Mouse (Mus musculus) R1 (cell line): ENCODE results near the gene Smarcal1.

Source experiments
- DNase-seq: peaks from one replicate; pipeline ENCODE4 v3.0.0-alpha.2; 2018; ENCODE audit warnings: low read depth, low spot score

The Smarcal1 gene

GRCm38 (mm10) chr1:72582947-72583731, at the start of gene Smarcal1:
Smarcal1 (plus strand) TSS chr1:72583251.
- peak; percentile 99 for DNase-seq

DNA sequence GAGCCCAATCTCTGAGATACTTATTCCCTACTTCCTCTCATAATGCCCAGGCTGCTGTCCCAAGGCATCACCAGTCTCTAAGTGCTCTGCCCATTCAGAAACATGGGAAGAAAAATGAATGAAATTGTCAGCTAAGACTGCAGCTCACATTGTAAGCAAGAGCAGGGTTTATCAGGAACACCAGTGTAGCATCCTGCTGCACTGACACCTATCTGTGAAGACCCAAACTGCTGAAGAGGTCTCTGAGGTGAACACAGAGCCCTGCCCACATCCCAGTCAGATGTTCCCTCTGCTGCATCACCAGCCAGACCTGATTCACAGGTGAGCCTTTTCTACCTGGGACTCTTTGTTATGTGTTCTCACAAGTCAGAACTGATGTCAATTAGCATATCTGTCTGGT, 49.6 kb upstream of the Smarcal1 start:
- no peak for DNase-seq

GRCm38 (mm10) chr1:72535725-72536571, 47.1 kb upstream of the Smarcal1 start:
- peak; percentile 15 for DNase-seq

GRCm38 (mm10) chr1:72536611-72537351, 46.3 kb upstream of the Smarcal1 start, which contains the start of gene March4:
March4 (minus strand) TSS chr1:72536930.
- DNase-seq: peak; percentile 72

GRCm38 (mm10) chr1:72538266-72538665, 44.8 kb upstream of the Smarcal1 start:
- DNase-seq: no peak

DNA sequence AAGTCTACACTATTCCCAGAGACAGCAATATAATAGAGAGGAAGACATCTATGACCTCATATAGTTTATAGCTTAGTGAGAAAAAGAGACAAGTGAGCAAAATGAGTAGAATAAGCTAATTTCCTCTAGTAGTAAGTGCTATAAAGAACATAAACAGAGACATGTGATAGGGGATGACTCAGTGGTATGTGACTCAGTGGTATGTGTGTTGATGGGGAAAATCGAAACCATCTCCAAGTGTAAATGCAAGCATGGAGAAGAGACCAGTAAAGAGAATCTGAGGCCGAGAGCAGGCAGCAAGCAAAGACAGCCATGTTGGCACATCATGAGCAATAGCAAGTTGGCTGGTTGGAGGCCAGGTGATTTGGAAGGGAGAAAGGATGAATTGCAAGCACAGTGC, 32.7 kb upstream of the Smarcal1 start:
- DNase-seq: no peak

GRCm38 (mm10) chr1:72556471-72556870, 26.6 kb upstream of the Smarcal1 start:
- DNase-seq: no peak

GRCm38 (mm10) chr1:72558625-72559024, 24.4 kb upstream of the Smarcal1 start:
- DNase-seq: no peak

DNA sequence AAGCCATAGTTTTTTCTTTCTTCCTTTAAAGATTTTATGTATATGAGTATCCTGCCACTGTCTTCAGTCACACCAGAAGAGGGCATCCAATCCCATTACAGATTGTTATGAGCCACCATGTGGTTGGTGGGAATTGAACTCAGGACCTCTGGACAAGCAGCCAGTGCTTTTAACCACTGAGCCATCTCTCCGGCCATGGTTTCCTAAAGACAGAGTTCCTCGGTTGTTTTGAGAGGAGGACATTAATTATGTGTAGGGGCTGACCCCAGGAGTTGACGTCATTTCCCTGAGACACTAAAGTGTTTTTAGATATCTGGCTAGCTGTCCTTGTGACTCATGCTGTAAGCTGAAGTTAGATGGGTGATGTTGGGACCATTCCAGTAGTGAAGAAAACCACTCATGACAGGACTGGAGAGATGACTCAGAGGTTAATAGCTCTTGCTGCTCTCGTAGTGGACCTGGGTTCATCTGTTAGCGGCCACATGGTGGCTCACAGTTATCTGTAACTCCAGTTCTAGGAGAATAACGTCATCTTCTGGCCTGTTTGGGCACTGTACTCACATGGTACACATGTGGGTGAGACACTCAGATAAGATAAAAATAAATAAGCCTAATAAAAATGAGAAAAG, 18.6 kb upstream of the Smarcal1 start:
- no peak for DNase-seq

- peak; percentile 57 for DNase-seq
Measured at GRCm38 (mm10) chr1:72567056-72567455, 16.0 kb upstream of the Smarcal1 start.

- DNase-seq: no peak
Measured at GRCm38 (mm10) chr1:72568725-72569124, 14.3 kb upstream of the Smarcal1 start.

DNA sequence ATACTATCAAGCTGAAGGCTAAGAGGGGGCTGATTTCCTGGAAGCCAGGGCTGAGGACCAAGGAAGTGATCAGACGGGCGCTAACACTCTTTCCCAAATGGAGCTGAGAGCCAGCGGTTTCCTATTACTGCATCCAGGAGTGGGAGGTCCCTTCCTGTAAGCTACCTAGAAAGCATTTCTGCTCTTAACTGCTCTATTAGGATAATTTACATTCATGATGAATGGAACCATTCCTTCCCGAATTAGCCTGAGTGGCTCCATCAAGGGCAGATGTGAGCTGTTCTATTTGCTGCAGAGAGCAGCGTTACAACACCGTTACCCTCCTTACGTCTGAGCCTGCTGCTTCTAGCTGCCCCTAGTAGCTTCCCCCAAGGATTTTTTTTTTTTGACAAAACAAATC, 9.0 kb upstream of the Smarcal1 start:
- no peak for DNase-seq

DNA sequence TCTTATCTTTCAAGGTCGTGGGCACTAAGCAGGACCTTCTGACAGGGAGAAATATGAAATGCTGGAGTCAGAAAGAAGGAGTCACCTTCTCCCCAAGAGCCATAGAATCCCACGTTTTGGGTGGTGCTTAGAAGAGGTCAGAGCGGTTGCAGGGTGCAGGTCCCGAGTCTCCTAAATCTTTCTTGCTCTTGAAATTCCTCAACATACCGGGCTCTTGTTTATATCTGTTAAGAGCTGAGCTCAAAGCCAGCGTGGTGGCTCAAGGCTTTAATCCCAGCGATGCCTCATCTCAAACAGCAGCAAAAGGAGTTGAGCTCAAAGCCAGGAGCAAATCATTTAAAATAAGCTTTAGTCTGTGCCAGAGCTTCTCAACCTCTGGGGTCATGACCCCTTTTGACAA, 8.4 kb upstream of the Smarcal1 start:
- no peak for DNase-seq

DNA sequence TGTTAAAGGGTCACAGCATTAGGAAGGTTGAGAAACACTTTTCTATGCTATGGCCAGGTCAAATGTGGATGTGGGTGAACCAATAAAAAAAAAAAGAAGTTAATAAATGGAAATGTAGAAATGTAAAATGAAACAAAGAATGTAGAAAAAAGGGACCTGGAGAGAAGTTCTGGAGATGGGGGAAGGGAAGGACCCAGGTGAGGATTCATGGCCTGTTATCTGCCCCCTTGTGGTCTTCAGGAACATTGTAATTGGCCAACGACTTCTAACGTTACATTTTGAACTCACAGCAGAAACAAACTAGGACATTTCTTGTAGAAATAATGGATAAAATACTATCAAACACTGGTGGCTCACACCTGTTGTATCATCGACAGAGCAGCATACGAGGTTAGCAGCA, 7.9 kb upstream of the Smarcal1 start:
- DNase-seq: peak; percentile 51

DNA sequence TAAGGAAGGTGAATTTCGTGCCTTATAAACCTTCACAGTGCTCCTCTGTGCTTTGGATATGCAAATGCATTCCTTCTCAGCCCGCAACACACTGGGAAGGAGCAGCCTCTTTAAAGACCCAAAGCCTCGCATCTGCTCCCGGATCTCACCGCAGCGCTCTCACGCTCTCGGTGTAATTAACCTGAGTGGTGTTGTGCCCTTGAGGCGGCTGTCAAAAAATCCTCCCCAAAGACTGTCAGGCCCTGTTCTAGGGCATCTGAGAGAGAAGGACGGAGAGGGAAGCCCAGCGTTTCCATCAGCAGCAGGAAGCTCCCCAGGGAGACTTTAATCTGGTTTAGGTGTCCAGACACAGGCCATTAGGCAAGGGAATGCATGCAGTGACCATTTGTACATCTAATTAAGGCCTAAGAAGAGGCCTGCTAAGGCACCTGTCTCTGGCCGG, 5.5 kb upstream of the Smarcal1 start:
- DNase-seq: peak; percentile 71

DNA sequence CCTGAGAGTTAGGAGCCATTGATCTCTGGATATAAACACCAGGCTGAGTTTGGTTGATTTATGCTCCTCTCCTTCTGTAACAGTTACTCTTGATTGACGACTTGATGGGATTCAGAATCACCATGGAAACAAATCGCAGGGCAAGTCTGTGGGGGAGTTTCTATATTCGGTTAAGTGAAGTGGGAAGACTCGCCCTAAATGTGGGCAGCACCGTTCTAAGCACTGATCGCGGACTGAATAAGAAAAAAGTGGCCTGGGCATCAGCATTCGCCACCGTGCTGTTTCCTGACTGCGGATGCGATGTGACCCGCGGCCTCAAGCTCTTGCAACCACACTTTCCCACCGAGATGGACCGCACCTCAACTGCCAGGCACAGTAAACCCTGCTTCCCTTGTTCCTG, 4.7 kb upstream of the Smarcal1 start:
- DNase-seq: peak; percentile 37

- peak; percentile 82 for DNase-seq
Measured at GRCm38 (mm10) chr1:72578806-72579205, 4.2 kb upstream of the Smarcal1 start.

- DNase-seq: no peak
Measured at GRCm38 (mm10) chr1:72583906-72584305, 855 bp downstream of the Smarcal1 start.

DNA sequence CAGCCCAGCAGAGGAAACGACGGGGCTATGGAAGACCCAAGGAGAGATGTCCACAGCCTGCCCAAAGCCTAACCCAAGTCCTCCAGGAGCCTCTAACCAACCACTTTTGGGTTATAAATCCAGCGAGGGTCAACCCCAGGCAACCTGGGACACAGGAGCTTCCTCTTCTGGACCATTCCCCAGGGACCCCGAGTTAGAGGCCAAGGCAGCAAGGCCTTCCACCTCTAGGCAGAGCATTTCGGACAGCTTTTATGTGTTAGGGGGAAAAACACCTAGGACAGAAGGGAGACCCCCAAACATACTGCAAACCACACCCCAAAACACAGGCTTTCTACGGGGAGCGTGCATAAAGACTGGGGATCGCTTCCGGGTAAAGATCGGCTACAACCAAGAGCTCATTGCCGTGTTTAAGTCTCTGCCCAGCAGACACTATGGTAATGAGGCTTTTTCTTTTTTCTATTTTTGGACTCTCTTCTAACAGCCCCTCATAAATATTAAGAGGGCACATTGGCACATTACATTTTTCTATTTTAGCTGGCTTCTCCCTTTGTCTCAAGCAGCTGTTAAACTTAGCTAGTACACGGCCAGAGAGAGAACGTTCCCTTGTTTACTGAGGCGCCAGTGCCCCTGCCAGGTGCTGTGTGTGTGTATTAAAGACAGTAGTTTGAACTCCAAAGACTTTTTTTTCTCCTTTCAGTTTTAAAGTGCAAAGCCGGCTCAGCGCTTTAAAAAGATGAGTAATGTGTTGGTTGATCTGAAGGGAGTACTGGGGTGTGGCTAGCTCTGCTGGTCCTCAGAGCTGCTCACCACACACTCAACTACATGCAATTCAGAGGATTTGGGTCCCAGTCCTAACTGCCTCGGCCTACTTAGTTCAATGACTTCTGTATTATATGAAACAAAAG, 3.2 kb downstream of the Smarcal1 start:
- DNase-seq: no peak

DNA sequence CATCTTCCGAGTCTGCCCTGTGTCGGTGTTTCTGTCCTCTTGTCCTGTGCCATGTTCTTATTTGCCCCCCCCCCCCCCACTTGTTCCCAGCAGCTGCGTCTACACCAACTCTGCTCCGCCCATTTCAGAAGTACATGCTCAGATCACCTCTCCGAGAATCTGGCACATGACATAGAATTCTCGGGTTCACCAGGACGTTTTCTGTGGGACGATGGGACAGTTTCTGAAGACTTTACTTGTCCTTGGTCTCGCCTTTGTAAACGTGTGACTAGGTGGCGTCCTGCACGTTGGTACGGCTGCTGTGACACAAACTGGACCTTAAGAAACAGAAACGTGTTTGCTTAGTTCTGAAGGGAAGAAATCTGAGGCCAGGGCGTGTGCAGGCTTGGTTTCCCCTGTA, 4.5 kb downstream of the Smarcal1 start:
- no peak for DNase-seq
